Mouse (Mus musculus): ENCODE measurements around the gene Agbl1. TPM values are rescaled to one million over a fixed set of nuclear protein-coding genes. Genes with fewer than 3 reads are reported as not detected.

The Agbl1 gene
- polyA plus RNA-seq, 1 experiment from 2014 or later: 0.11 TPM

DNA sequence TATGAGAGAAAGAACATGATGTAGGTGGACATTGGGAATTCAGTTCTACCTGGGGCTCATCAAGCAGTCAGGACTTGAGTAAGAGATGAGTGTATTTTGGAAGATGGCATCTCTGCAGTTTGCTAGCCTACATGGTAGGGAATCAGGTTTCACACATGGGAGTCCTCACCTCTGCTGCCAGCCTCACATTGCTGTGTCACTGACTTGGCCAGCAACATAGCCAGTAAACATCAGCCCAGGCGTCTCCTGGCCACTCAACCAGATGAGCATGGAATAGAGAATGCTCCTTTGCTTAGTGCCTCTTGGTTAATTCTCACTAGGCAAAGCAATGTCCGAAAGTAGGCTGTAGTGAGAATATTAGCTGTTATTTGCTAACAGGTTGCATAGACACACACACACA, 255.9 kb downstream of the Agbl1 start:
- Histone ChIP-seq H3K27ac (no peak overlapping the region), H3K4me3 (no peak overlapping the region), H3K27me3 (no peaks in the 10 kb centered on the region), H3K9ac (no peak overlapping the region), H3K36me3 (no peaks in the 10 kb centered on the region), H3K4me1 (no peaks in the 10 kb centered on the region), H3K9me3 (no peaks in the 10 kb centered on the region), H3K4me2 (replicated peaks) (no peak overlapping the region)
- WGBS: 77% methylated on average over 2 of the region's 2 CpGs
- no peak for ATAC-seq (ENCODE audit: low FRiP score, low read depth)

DNA sequence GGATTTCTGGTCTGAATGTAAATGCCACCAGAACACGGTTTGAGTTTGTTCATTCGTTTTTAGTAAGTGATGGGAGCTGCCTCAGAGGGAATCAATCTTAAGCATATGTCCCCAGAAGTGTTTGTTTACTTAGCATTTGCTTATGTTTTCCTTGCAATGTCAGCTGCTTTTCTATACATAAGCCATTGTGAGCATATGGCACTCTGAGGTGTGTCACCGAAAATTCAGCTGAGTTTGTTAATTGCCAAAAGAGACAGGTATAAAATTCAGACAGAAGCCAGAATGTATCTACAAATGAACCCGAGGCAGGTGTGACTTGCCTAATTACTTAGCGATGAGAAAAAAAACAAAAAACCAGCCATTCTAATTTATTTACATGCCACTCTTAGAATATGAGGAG, 257.8 kb downstream of the Agbl1 start:
- ATAC-seq (ENCODE audit: low FRiP score, low read depth): no peak
- H3K9me3 ChIP-seq: no peaks in the 10 kb centered on the region
- H3K36me3 ChIP-seq: no peaks in the 10 kb centered on the region
- H3K4me1 ChIP-seq: no peaks in the 10 kb centered on the region
- H3K27me3 ChIP-seq: no peaks in the 10 kb centered on the region
- no peak overlapping the region for H3K27ac ChIP-seq
- WGBS: 67% methylated on average over 5 of the region's 5 CpGs
- H3K9ac ChIP-seq: no peak overlapping the region
- H3K4me3 ChIP-seq: no peak overlapping the region
- no peak overlapping the region for H3K4me2 ChIP-seq (replicated peaks)

DNA sequence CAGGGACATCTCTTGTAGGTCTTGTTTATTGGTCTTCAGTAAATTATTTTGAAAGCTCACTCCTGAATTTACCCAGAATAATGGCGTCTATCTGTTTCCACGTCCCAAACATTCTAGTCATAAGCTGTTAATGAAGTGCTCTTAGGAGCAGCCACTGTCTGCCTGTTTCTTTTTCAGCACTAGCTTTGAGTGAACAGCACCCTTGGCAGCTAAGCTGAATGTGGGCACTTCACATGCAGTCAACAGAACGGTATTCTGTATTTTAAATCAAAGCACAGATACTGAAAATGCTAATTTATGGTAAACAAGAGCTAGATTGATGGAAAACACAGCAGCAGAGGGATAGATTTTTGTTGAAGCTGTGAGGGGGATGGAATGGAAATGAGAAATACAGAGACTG, 294.6 kb downstream of the Agbl1 start:
- no peaks in the 10 kb centered on the region for H3K36me3 ChIP-seq
- H3K4me1 ChIP-seq: no peaks in the 10 kb centered on the region
- no peak overlapping the region for H3K9ac ChIP-seq
- no peaks in the 10 kb centered on the region for H3K27me3 ChIP-seq
- H3K4me2 ChIP-seq (replicated peaks): no peak overlapping the region
- no peaks in the 10 kb centered on the region for H3K9me3 ChIP-seq
- 45% methylated on average over 3 of the region's 3 CpGs for WGBS
- ATAC-seq (ENCODE audit: low FRiP score, low read depth): no peak
- H3K4me3 ChIP-seq: no peak overlapping the region
- H3K27ac ChIP-seq: no peak overlapping the region

DNA sequence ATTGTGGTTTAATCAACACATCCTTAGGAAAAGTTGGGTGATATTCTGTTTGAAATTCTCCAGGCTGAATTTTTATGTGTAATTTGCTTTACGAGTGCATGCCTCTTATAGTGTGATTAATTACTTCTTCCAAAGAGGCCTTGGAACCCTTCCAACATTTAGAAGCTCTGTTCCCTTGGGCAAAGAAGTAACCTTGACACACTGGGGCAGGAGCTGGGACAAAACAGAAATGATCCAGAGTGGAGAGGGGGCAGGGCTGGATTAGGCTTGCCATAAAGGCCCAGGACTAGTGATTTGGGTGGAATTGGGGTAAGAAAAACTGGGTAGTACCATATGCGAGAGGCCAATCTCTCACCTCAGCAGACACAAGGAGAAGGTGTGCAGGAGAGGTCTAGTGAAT, 316.8 kb downstream of the Agbl1 start:
- Histone ChIP-seq H3K27me3 (peaks cover 20% of the 10 kb centered on the region), H3K4me2 (replicated peaks) (no peak overlapping the region), H3K9ac (no peak overlapping the region), H3K9me3 (no peaks in the 10 kb centered on the region), H3K4me3 (no peak overlapping the region), H3K27ac (no peak overlapping the region), H3K4me1 (peaks cover 14% of the 10 kb centered on the region; the same call in 1 of the 2 replicates), H3K36me3 (no peaks in the 10 kb centered on the region)
- WGBS: 26% methylated on average over 2 of the region's 2 CpGs
- no peak for ATAC-seq (ENCODE audit: low FRiP score, low read depth)

DNA sequence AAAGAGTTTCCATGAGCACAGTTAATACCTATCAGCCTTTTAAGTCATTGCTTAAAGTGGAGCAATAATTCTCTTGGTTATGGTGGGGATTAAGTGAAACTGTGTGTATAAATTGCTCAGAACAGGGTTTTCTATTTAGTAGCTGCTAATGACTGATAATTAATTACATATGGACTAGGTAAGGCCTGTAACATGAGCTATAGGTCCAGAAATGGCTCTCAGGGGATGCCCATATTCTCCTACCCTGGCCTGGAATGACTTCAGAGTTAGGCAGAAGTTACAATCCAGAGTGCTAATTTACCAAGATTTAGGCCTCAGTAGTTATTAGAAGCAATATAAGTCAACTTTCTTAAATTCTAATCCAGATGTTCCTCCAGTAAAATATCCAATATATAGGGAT, 317.6 kb downstream of the Agbl1 start:
- peak; percentile 63 for ATAC-seq (ENCODE audit: low FRiP score, low read depth)
- no peak overlapping the region for H3K4me2 ChIP-seq (replicated peaks)
- H3K9ac ChIP-seq: no peak overlapping the region
- no peak overlapping the region for H3K4me3 ChIP-seq
- no peaks in the 10 kb centered on the region for H3K36me3 ChIP-seq
- H3K9me3 ChIP-seq: no peaks in the 10 kb centered on the region
- no peak overlapping the region for H3K27ac ChIP-seq
- H3K4me1 ChIP-seq: peaks cover 19% of the 10 kb centered on the region; the same call in 1 of the 2 replicates
- peaks cover 20% of the 10 kb centered on the region for H3K27me3 ChIP-seq

DNA sequence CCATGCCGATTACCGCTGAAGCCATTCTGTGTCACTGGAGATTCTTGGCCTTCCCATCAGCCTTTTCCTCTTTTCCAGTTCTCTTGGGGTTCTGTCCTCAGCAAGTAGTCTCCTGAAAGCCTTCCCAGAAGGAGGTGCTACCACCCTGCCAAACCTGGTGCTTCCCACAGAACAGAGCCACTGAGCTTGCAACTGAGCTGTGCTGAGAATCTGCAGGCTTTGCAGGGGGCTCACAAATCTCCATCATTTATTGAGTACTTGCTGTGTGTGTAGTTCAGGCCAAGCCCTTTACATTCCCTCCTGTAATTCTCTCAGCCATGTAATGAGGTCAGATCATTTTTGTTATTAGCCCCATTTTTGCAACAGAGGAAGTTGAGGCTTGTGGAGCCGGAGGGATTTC, 322.2 kb downstream of the Agbl1 start:
- Histone ChIP-seq H3K4me1 (peaks cover 14% of the 10 kb centered on the region; the same call in 1 of the 2 replicates), H3K27ac (no peak overlapping the region), H3K9me3 (no peaks in the 10 kb centered on the region), H3K36me3 (no peaks in the 10 kb centered on the region), H3K27me3 (peaks cover 3% of the 10 kb centered on the region; the same call in 1 of the 2 replicates), H3K9ac (no peak overlapping the region), H3K4me2 (replicated peaks) (no peak overlapping the region), H3K4me3 (no peak overlapping the region)
- ATAC-seq (ENCODE audit: low FRiP score, low read depth): peak; percentile 49; the same call in 1 of the 2 replicates
- WGBS: 24% methylated on average over 3 of the region's 3 CpGs

DNA sequence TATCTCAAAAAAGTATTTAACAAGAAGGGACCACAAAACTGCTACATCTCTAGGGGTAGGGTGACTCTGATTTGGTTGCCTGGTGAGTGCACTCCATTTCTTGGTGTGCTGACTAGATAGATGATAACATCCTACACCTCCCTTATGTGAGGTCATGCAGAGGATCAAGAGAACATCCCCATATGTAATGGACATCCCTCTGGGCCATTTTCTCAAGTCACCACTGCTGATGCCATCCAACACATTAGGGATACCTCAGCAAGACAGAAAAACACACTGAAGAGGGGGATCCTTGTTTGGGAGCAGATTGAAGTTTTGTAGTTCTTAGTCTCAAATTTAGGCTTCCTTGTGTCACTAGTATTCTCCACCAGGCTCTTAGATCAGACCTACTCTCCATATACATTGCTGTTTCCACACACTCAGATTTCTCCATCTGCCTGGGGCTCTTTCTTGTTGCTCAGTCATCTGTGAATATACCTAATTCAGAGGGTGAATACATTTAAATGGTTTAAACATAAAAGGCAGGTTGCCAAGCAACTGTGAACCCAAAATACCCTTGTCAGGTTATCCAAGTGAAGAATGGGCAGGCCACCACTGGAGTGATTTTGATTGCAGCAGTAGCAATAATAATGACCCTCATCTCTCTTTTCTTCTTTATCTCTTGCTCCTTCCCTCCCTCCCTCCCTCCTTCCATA, 331.0 kb downstream of the Agbl1 start:
- Histone ChIP-seq H3K36me3 (no peaks in the 10 kb centered on the region), H3K4me1 (no peaks in the 10 kb centered on the region), H3K9ac (no peak overlapping the region), H3K4me2 (replicated peaks) (no peak overlapping the region), H3K27me3 (no peaks in the 10 kb centered on the region), H3K4me3 (no peak overlapping the region), H3K9me3 (no peaks in the 10 kb centered on the region), H3K27ac (no peak overlapping the region)
- ATAC-seq (ENCODE audit: low FRiP score, low read depth): no peak

DNA sequence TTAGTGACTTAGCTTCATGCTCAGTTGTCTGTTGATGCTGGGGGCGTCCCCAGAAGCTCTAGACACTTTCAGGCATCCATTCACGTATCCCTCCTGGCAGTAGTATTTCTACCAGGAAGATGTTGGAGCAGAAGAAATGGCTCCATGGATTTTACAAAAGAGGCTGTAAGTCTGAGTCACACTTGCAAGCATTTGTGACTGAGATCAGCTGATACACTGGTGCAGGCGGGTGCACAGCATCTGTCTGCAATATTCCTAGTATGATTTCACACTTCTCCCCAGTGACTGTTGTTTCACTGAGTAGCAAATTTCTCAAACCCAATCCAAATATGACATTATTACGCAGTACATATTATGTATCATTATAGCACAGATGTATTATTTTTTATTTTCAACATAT, 332.8 kb downstream of the Agbl1 start:
- no peak overlapping the region for H3K27ac ChIP-seq
- H3K9me3 ChIP-seq: no peaks in the 10 kb centered on the region
- H3K9ac ChIP-seq: no peak overlapping the region
- H3K4me1 ChIP-seq: no peaks in the 10 kb centered on the region
- no peak overlapping the region for H3K4me2 ChIP-seq (replicated peaks)
- H3K36me3 ChIP-seq: no peaks in the 10 kb centered on the region
- no peaks in the 10 kb centered on the region for H3K27me3 ChIP-seq
- no peak overlapping the region for H3K4me3 ChIP-seq
- WGBS: 77% methylated on average over 4 of the region's 4 CpGs
- no peak for ATAC-seq (ENCODE audit: low FRiP score, low read depth)

DNA sequence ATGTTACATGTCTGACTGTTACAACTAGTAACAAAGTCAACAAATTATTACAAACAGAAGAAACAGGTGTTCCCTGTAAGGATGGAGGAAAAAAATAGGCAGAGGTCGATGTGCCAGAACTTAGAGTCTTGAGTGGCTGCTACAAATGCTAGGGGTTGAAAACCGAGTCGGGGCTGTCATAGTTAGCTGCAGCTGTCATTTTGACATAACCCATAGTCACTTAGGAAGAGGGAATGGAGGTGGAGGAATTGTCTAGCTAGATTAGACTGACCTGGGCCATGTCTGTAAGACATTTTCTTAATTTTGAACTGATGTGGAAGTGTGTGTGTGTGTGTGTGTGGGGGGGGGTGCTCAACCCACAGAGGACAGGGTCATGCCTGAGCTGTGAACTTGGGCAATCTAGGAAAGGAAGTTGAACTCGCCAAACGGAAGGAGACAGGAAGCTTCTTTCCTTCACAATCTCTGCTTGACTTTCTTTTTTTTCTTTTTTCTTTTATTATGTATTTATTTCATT, 364.9 kb downstream of the Agbl1 start:
- Histone ChIP-seq H3K9ac (no peak overlapping the region), H3K4me3 (no peak overlapping the region)
- WGBS: 51% methylated on average over 5 of the region's 5 CpGs

DNA sequence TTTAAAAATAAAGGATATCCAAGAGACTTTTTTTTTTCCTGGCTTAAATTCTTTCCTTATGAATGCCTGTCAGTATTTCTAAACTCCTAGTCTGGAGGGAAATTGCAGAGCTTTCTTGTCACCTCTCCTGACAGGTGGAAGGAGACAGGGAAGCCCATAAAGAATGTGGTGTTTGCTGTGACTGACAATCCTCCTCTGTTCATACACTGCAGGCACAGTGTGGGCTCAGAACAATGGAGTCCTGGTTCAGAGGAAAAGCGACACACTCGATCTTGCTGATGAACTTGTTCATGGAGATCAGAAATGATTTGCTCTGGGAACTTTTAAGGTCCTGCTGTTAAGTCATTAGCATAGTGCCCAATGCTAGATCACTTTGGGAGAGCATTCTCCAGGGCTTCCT, 368.1 kb downstream of the Agbl1 start:
- Histone ChIP-seq H3K4me1 (no peaks in the 10 kb centered on the region), H3K4me2 (replicated peaks) (no peak overlapping the region), H3K27ac (no peak overlapping the region), H3K36me3 (no peaks in the 10 kb centered on the region), H3K9me3 (no peaks in the 10 kb centered on the region), H3K27me3 (no peaks in the 10 kb centered on the region), H3K4me3 (no peak overlapping the region), H3K9ac (no peak overlapping the region)
- WGBS: 70% methylated on average over 2 of the region's 2 CpGs
- no peak for ATAC-seq (ENCODE audit: low FRiP score, low read depth)

More for the DNA sequence above, 364.9 kb downstream of the Agbl1 start:
- Histone ChIP-seq H3K27ac (no peak overlapping the region), H3K27me3 (no peaks in the 10 kb centered on the region), H3K9me3 (no peaks in the 10 kb centered on the region), H3K36me3 (no peaks in the 10 kb centered on the region), H3K4me1 (no peaks in the 10 kb centered on the region), H3K4me2 (replicated peaks) (no peak overlapping the region)
- no peak for ATAC-seq (ENCODE audit: low FRiP score, low read depth)

DNA sequence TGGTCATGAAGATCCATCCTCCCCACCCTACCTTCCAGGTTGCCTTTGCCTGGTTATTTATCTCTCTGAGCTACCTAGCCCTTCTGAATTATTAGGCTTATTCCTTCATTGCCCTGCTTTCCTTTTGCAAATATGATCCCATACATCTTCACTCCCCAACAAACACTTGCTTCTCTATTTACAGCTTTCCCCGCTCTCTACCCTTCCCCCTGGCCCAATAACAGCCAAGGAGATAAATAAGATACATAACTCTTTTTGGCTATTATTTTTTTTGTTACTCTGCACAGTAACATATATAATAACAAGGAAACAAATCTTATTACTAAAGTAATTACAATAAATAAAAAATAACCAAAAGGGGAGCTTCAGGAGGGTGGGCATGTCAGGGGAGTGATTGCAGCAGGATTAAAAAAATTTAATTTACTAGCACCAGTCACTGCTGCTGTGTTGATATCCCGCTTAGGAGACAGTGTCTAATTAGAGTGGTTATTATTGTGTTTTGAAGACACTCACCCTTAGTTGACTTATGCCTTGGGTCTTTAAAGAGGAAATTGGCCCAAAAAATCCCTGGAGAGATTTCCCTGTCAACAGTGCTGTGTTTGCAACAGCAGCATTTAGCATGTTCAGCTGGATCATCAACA, 370.5 kb downstream of the Agbl1 start:
- H3K27ac ChIP-seq: no peak overlapping the region
- H3K4me1 ChIP-seq: no peaks in the 10 kb centered on the region
- no peaks in the 10 kb centered on the region for H3K36me3 ChIP-seq
- H3K27me3 ChIP-seq: no peaks in the 10 kb centered on the region
- H3K4me2 ChIP-seq (replicated peaks): no peak overlapping the region
- H3K9me3 ChIP-seq: no peaks in the 10 kb centered on the region
- ATAC-seq (ENCODE audit: low FRiP score, low read depth): no peak
- no peak overlapping the region for H3K9ac ChIP-seq
- no peak overlapping the region for H3K4me3 ChIP-seq
- 86% methylated on average over 2 of the region's 2 CpGs for WGBS

DNA sequence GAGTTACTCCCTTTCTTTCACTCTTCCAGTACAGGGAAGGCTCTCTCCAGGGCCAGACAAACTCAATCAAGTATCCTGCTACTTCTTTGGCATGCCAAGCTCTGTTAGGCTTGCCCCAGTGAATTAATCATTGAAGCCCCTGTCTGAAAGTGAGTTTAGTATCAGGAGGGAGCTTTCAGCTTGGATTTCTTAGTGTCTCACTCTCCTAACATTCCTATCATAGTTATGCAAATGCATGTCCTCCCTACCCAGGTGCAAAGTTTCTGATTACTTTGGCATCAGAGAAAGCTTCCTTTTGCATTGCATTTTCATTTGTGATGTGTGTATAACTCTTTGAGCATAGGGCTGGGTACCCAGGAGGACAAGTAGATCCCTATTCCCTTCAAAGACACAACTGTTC, 399.8 kb downstream of the Agbl1 start:
- no peaks in the 10 kb centered on the region for H3K27me3 ChIP-seq
- H3K4me3 ChIP-seq: no peak overlapping the region
- H3K9me3 ChIP-seq: no peaks in the 10 kb centered on the region
- no peaks in the 10 kb centered on the region for H3K4me1 ChIP-seq
- H3K36me3 ChIP-seq: no peaks in the 10 kb centered on the region
- no peak overlapping the region for H3K4me2 ChIP-seq (replicated peaks)
- no peak for ATAC-seq (ENCODE audit: low FRiP score, low read depth)
- no peak overlapping the region for H3K9ac ChIP-seq
- no peak overlapping the region for H3K27ac ChIP-seq

DNA sequence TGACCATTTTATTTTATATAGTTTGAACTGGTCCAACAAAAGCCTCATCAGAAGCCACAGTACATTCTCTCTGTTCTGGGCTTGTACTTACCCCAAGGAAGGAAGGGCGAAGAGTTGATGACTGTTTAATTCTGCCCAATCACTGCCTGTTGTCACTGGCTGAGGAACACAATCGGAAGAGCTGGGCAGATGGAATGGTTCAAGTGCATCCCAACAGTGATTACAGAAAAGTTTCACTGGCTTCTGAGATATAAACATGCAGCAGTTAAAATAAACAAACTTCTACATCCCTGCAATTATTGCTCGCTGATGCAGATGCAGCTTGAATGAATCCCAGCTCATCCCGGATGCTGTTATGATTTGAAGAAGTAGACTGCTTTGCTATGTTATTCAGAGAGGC, 421.3 kb downstream of the Agbl1 start:
- H3K4me2 ChIP-seq (replicated peaks): no peak overlapping the region
- H3K27me3 ChIP-seq: no peaks in the 10 kb centered on the region
- 79% methylated on average over 4 of the region's 4 CpGs for WGBS
- H3K36me3 ChIP-seq: no peaks in the 10 kb centered on the region
- H3K27ac ChIP-seq: no peak overlapping the region
- H3K4me3 ChIP-seq: no peak overlapping the region
- no peaks in the 10 kb centered on the region for H3K9me3 ChIP-seq
- H3K4me1 ChIP-seq: no peaks in the 10 kb centered on the region
- ATAC-seq (ENCODE audit: low FRiP score, low read depth): no peak
- H3K9ac ChIP-seq: no peak overlapping the region

Measured in limb, embryonic 13.5 days (tissue).